Mouse (Mus musculus) bone marrow macrophage, adult 2 months (primary cell): ENCODE measurements around the gene Prnp. TPM values are rescaled to one million over a fixed set of nuclear protein-coding genes. Genes with fewer than 3 reads are reported as not detected.

Source experiments
- H3K27ac ChIP-seq: 2 replicates; pipeline ENCODE4 v1.5.1; 2012; ENCODE audit warnings: low read depth, low read length; ENCODE audit not compliant: insufficient read depth
- H3K4me1 ChIP-seq: 2 replicates; pipeline ENCODE4 v1.6.1; 2012; ENCODE audit warnings: low read length; ENCODE audit not compliant: control insufficient read depth, insufficient read depth
- H3K4me3 ChIP-seq: 2 replicates; pipeline ENCODE4 v1.5.1; 2012; ENCODE audit warnings: mild to moderate bottlenecking, low read length, moderate library complexity; ENCODE audit not compliant: insufficient read depth
- CTCF ChIP-seq: IDR thresholded peaks from 2 replicates; pipeline ENCODE4 v1.5.1; 2012; ENCODE audit warnings: low read depth, mild to moderate bottlenecking, low read length, moderate library complexity
- POLR2A ChIP-seq: IDR thresholded peaks from 2 replicates; pipeline ENCODE4 v1.6.1; 2012; ENCODE audit warnings: mild to moderate bottlenecking, low read depth, low read length, borderline replicate concordance
- polyA plus RNA-seq: library from polyadenylated mRNA; stranded (reverse); fragments of >200 nt; gene quantifications from 2 replicates; pipeline ENCODE4 v1.2.4, GENCODE M21; 2012; ENCODE audit not compliant: missing spikeins, insufficient read depth, insufficient read length

The Prnp gene
- polyA plus RNA-seq, 1 experiment: 27.2 TPM

GRCm38 (mm10) chr2:131883136-131883535 is 26.6 kb upstream of the Prnp start:
- no peaks in the 10 kb centered on the region for H3K4me1 ChIP-seq
- no peak overlapping the region for H3K27ac ChIP-seq
- TF ChIP-seq POLR2A (no peak), CTCF (no peak)

DNA sequence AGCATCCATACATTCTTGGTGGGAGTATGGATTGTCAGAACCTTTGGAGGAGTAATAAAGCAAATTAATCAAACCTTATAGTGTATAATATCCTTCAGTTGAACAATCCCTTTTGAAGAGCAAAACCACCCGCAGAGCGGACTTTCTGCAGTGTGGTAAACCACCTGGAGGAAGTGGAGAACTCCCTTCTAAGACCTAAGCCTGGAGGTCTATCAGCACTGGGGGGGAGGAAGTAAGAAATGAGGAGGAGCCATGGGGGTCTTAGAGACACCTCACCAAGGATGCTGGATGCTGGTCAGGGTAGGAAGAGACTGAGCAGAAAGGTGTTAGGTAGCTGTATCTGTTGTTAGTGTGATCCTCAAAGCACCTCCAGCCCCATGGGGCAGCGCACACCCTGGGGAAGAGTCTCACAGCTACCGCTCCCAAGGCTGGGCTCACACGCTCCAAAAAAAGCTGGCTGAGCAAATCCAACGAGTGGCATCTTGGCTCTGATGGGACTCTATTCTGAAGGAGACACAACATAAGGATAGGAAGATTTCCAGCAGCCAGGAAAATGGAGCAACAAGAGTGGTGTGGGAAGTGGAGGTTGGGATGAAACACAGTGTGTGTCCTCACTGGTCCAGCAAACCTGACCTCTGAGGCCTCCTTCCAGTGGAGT is 23.1 kb upstream of the Prnp start:
- no peaks in the 10 kb centered on the region for H3K4me1 ChIP-seq

More at GRCm38 (mm10) chr2:131883136-131883535, 26.6 kb upstream of the Prnp start:
- H3K4me3 ChIP-seq: no peak overlapping the region

GRCm38 (mm10) chr2:131888233-131888632 is 21.5 kb upstream of the Prnp start:
- Histone ChIP-seq H3K27ac (no peak overlapping the region), H3K4me3 (no peak overlapping the region), H3K4me1 (no peaks in the 10 kb centered on the region)
- TF ChIP-seq POLR2A (no peak), CTCF (no peak)

More for the DNA sequence above, 23.1 kb upstream of the Prnp start:
- Histone ChIP-seq H3K27ac (no peak overlapping the region), H3K4me3 (no peak overlapping the region)
- TF ChIP-seq POLR2A (no peak), CTCF (no peak)

DNA sequence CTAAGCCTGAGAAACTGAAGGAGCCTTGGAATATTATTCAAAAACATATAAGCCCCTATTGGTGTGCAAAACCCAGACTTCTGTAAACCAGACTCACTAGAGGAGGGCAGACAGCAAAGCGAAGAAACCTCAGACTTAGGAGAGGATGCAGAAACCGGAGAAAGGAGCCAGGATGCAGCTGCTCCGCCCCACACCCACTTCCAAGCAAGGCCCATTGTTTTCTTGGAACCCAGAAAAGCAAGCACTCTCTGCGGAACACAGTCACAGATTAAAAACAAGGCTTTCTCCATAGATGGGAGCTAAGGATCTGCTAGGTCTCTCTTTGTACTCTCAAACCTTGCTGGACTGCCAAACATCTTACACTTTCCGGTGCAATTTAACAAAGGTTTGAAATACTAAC is 17.2 kb upstream of the Prnp start:
- TF ChIP-seq POLR2A (no peak), CTCF (no peak)
- Histone ChIP-seq H3K4me3 (no peak overlapping the region), H3K27ac (no peak overlapping the region), H3K4me1 (no peaks in the 10 kb centered on the region)

DNA sequence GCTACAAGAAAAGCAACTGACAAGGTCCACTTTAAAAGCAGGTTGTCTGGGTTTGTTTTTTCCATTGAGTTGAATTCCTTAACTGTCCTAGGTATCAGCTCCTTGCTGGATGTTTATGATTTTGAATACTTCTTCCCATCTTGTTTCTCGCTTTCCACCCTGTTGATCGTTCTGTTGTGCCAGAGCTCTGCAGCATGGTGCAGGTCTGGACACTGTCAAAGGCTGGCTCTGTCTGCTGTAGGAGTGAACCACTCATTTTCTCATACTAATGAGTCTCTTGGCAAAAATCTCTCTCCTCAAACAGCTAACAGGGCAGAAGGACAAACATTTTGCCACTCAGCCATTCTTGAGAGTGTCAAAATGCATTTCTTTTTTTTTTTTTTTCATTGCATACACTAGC is 14.6 kb upstream of the Prnp start:
- H3K4me3 ChIP-seq: no peak overlapping the region
- no peak overlapping the region for H3K27ac ChIP-seq
- TF ChIP-seq CTCF: no peak
- TF ChIP-seq POLR2A: no peak
- no peaks in the 10 kb centered on the region for H3K4me1 ChIP-seq

DNA sequence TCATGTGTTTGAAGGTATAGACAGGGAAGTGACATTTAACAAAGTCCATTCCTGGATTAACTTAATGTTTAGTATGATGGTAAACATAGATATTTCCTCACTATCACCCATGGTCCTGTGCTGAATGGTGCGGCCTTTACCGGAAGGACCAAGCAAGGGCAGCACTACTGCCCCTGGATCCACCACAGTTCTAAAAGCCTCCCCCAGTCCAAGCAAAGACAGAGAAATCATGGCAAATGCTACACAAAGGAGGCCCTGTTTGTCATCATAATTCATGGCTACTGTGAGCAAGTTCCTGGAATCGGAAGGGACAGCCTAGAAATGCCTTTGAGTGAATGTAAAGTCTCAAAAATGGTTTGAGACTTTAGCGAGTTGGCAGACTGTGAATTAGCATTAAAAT is 13.7 kb upstream of the Prnp start:
- Histone ChIP-seq H3K4me3 (no peak overlapping the region), H3K4me1 (no peaks in the 10 kb centered on the region), H3K27ac (no peak overlapping the region)
- no peak for TF ChIP-seq CTCF

DNA sequence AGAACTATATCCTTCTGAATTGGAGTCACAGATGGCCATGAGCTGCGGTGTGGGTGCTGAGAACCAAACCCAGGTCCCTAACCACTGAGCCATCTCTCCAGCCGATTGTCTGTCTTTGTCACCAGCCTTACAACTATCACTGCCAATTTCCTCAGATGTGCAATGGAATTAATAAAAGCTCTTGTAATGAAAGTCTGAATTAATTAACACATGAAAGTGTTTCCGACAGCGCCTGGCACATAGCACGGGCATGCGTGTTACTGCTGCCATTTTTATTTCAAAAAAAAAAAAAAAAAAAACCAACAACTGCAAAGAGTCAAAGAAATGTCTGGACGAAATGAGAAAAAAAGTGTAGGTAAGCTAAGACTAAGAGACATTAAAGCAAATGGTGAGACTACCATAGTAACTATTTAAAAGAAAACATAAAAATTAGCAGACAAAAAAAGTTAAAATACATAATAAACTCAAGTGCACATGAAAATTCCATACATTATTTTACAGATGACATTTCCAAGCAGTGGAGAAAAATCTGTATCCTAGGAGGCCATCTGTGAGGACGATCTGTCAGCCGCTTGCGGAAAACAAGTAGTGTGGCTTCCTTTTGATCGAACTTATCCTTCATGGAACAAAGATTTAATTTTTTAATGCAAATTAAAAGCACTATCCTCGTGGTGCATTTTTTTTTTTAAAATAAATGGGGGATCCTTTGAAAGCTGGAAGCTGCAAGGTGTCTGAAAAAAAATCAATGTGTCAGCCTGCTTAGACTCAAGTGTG is 12.2 kb upstream of the Prnp start:
- Histone ChIP-seq H3K27ac (no peak overlapping the region), H3K4me3 (no peak overlapping the region), H3K4me1 (no peaks in the 10 kb centered on the region)
- no peak for TF ChIP-seq POLR2A
- no peak for TF ChIP-seq CTCF

GRCm38 (mm10) chr2:131902423-131902822 is 7.3 kb upstream of the Prnp start:
- Histone ChIP-seq H3K27ac (no peak overlapping the region), H3K4me1 (peaks cover 11% of the 10 kb centered on the region), H3K4me3 (no peak overlapping the region)
- no peak for TF ChIP-seq POLR2A
- no peak for TF ChIP-seq CTCF

DNA sequence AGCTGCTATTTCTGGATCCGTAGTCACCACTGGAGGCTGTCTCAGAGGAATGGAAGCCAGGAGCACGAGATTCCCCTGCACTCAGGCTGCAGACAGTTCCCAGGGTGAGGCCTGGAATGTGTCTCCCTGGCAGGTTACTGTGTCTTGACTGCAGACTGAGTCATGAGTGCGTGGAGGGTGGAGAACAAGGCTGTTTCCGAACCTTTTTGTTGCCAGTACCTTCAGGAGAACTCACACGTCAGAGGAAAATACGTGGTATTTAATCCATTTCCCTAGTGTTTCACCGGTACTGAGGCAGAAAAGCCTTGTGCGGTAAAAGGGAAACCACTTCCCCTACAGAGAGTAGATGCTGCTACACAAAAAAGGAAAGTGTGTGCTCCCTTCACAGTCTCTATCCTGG is 6.9 kb upstream of the Prnp start:
- H3K4me3 ChIP-seq: no peak overlapping the region
- peaks cover 11% of the 10 kb centered on the region for H3K4me1 ChIP-seq
- H3K27ac ChIP-seq: no peak overlapping the region
- no peak for TF ChIP-seq CTCF
- TF ChIP-seq POLR2A: no peak

GRCm38 (mm10) chr2:131905025-131905424 is 4.7 kb upstream of the Prnp start:
- TF ChIP-seq CTCF (no peak), POLR2A (no peak)
- H3K27ac ChIP-seq: no peak overlapping the region
- no peak overlapping the region for H3K4me3 ChIP-seq
- peaks cover 15% of the 10 kb centered on the region for H3K4me1 ChIP-seq
